Mouse (Mus musculus) R1 (cell line): ENCODE results near the gene Ager.
A peak's percentile ranks its signal among the peaks of the same experiment; 100 is the strongest.

Experiments used
- DNase-seq: peaks from one replicate; pipeline ENCODE4 v3.0.0-alpha.2; 2018; ENCODE audit warnings: low read depth, low spot score

Gene Ager

GRCm38 (mm10) chr17:34597566-34598095 lies at the start of gene Ager:
Gene Ager, plus strand, starts transcription at chr17:34597862.
- DNase-seq = no peak

GRCm38 (mm10) chr17:34549156-34549555 lies 48.5 kb upstream of the Ager start:
- DNase-seq = no peak

GRCm38 (mm10) chr17:34549843-34550242 lies 47.8 kb upstream of the Ager start:
- no peak for DNase-seq

GRCm38 (mm10) chr17:34555483-34555882 lies 42.2 kb upstream of the Ager start:
- peak; percentile 73 for DNase-seq

- DNase-seq = no peak
Observed at GRCm38 (mm10) chr17:34556406-34556805, 41.3 kb upstream of the Ager start.

- no peak for DNase-seq
Observed at GRCm38 (mm10) chr17:34557411-34557810, 40.3 kb upstream of the Ager start.

GRCm38 (mm10) chr17:34559116-34559515 lies 38.5 kb upstream of the Ager start:
- DNase-seq = no peak

GRCm38 (mm10) chr17:34559895-34560294 lies 37.8 kb upstream of the Ager start:
- peak; percentile 82 for DNase-seq

- peak; percentile 53 for DNase-seq
Observed at GRCm38 (mm10) chr17:34560438-34560837, 37.2 kb upstream of the Ager start.

GRCm38 (mm10) chr17:34561200-34561599 lies 36.5 kb upstream of the Ager start:
- peak; percentile 30 for DNase-seq

GRCm38 (mm10) chr17:34562595-34562994 lies 35.1 kb upstream of the Ager start:
- DNase-seq = peak; percentile 91

- peak; percentile 33 for DNase-seq
Observed at GRCm38 (mm10) chr17:34563354-34563753, 34.3 kb upstream of the Ager start.

GRCm38 (mm10) chr17:34564003-34564421 lies 33.6 kb upstream of the Ager start, which contains the start of gene Notch4:
Gene Notch4, plus strand, starts transcription at chr17:34564268.
- DNase-seq = peak; percentile 98

- peak; percentile 26 for DNase-seq
Observed at GRCm38 (mm10) chr17:34564796-34565195, 32.9 kb upstream of the Ager start.

- no peak for DNase-seq
Observed at GRCm38 (mm10) chr17:34567311-34567710, 30.4 kb upstream of the Ager start.

GRCm38 (mm10) chr17:34568421-34568820 lies 29.2 kb upstream of the Ager start:
- no peak for DNase-seq

- DNase-seq = no peak
Observed at GRCm38 (mm10) chr17:34569919-34570318, 27.7 kb upstream of the Ager start.

GRCm38 (mm10) chr17:34571875-34572274 lies 25.8 kb upstream of the Ager start:
- DNase-seq = peak; percentile 52

- peak; percentile 75 for DNase-seq
Observed at GRCm38 (mm10) chr17:34572361-34572760, 25.3 kb upstream of the Ager start.

GRCm38 (mm10) chr17:34576577-34576976 lies 21.1 kb upstream of the Ager start:
- no peak for DNase-seq

GRCm38 (mm10) chr17:34578070-34578469 lies 19.6 kb upstream of the Ager start:
- no peak for DNase-seq

GRCm38 (mm10) chr17:34582528-34582927 lies 15.1 kb upstream of the Ager start:
- no peak for DNase-seq

- DNase-seq = no peak
Observed at GRCm38 (mm10) chr17:34583397-34583796, 14.3 kb upstream of the Ager start.

GRCm38 (mm10) chr17:34583819-34584218 lies 13.8 kb upstream of the Ager start:
- no peak for DNase-seq
